Mouse (Mus musculus): Measurements from ENCODE around the gene Sdf2. TPM values are rescaled to one million over a fixed set of nuclear protein-coding genes. Genes with fewer than 3 reads are reported as not detected.

Gene Sdf2
- polyA plus RNA-seq, 1 experiment from 2014 or later: 35.8 TPM

- no peak for ATAC-seq
- DNase-seq: no peak
- H3K27ac ChIP-seq (ENCODE audit: low read depth): no peak overlapping the region
- no peak overlapping the region; the same call in 1 of the 2 replicates for H3K9ac ChIP-seq (replicated peaks)
- H3K36me3 ChIP-seq (replicated peaks; ENCODE audit: insufficient read depth, low read length): peaks cover 17% of the 10 kb centered on the region
- H3K27me3 ChIP-seq (ENCODE audit: insufficient read depth, low read length): no peaks in the 10 kb centered on the region
- 0 out of 2 replicates have a peak overlapping the region, but pooled peaks have one; percentile 25 for H3K4me3 ChIP-seq (ENCODE audit: low read depth, low read length)
- no peaks in the 10 kb centered on the region for H3K9me3 ChIP-seq (ENCODE audit: low read length)
- no peak for TF ChIP-seq CTCF (IDR thresholded peaks at IDR 0.05; ENCODE audit: low read depth)
- no peak for TF ChIP-seq EP300 (IDR thresholded peaks at IDR 0.05; ENCODE audit: low read depth)
- H3K4me2 ChIP-seq (ENCODE audit: low read depth, low read length): peak overlapping the region; percentile 65
- H3K4me1 ChIP-seq (ENCODE audit: insufficient read depth): 0 out of 2 replicates have a peak, but pooled peaks cover 5% of the 10 kb centered on the region
- WGBS (ENCODE audit: insufficient replicate concordance): 85% methylated on average over 2 of the region's 2 CpGs
Observed at GRCm38 (mm10) chr11:78260489-78261258, 15.1 kb downstream of the Sdf2 start.

GRCm38 (mm10) chr11:78261380-78262352 lies 16.1 kb downstream of the Sdf2 start, which contains the start of gene 2610507B11Rik:
2610507B11Rik (plus strand) TSS chr11:78261752.
- ATAC-seq: peak; percentile 98
- Histone ChIP-seq H3K36me3 (replicated peaks; ENCODE audit: insufficient read depth, low read length) (peaks cover 25% of the 10 kb centered on the region), H3K4me3 (ENCODE audit: low read depth, low read length) (peak within 1 kb of the TSS; percentile 94), H3K9ac (replicated peaks) (peak within 1 kb of the TSS; percentile 87), H3K27ac (ENCODE audit: low read depth) (peak within 1 kb of the TSS; percentile 94), H3K4me1 (ENCODE audit: insufficient read depth) (0 out of 2 replicates have a peak, but pooled peaks cover 5% of the 10 kb centered on the region), H3K27me3 (ENCODE audit: insufficient read depth, low read length) (no peaks in the 10 kb centered on the region), H3K4me2 (ENCODE audit: low read depth, low read length) (peak within 1 kb of the TSS; percentile 78), H3K9me3 (ENCODE audit: low read length) (no peaks in the 10 kb centered on the region)
- peak; percentile 98 for DNase-seq
- TF ChIP-seq CTCF (IDR thresholded peaks at IDR 0.05; ENCODE audit: low read depth) (peak; percentile 24; the same call in 1 of the 2 replicates), EP300 (IDR thresholded peaks at IDR 0.05; ENCODE audit: low read depth) (no peak)
- WGBS (ENCODE audit: insufficient replicate concordance): under 1% methylated on average over 86 of the region's 115 CpGs

- WGBS (ENCODE audit: insufficient replicate concordance): 3% methylated on average over 8 of the region's 8 CpGs
- Histone ChIP-seq H3K36me3 (replicated peaks; ENCODE audit: insufficient read depth, low read length) (peaks cover 30% of the 10 kb centered on the region), H3K4me3 (ENCODE audit: low read depth, low read length) (peak overlapping the region; percentile 94), H3K27me3 (ENCODE audit: insufficient read depth, low read length) (no peaks in the 10 kb centered on the region), H3K4me1 (ENCODE audit: insufficient read depth) (0 out of 2 replicates have a peak, but pooled peaks cover 5% of the 10 kb centered on the region), H3K9me3 (ENCODE audit: low read length) (no peaks in the 10 kb centered on the region), H3K9ac (replicated peaks) (peak overlapping the region; percentile 13; the same call in 1 of the 2 replicates), H3K4me2 (ENCODE audit: low read depth, low read length) (peak overlapping the region; percentile 78), H3K27ac (ENCODE audit: low read depth) (peak overlapping the region; percentile 94)
- TF ChIP-seq CTCF (IDR thresholded peaks at IDR 0.05; ENCODE audit: low read depth): peak; percentile 76
- no peak for TF ChIP-seq EP300 (IDR thresholded peaks at IDR 0.05; ENCODE audit: low read depth)
- DNase-seq: peak; percentile 69
- no peak for ATAC-seq
Observed at GRCm38 (mm10) chr11:78262550-78262949, 17.0 kb downstream of the Sdf2 start.

GRCm38 (mm10) chr11:78265571-78265970 lies 20.0 kb downstream of the Sdf2 start:
- ATAC-seq: no peak
- 90% methylated on average over 6 of the region's 6 CpGs for WGBS (ENCODE audit: insufficient replicate concordance)
- no peak for DNase-seq

DNA sequence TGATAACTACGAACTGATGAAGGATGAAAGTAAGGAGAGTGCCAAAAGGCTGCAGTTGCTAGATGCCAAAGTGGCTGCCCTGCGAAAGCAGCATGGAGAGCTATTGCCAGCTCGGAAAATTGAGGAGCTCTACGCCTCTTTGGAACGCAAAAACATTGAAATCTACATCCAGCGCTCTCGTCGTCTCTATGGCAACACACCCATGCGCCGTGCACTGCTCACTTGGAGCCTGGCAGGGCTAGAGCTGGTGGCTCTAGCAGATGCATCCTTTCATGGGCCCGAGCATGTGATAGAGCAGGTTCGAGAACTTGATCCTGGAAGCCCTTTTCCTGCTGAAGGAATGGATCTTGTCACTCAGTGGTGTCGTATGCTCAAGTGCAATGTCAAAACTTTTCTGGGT lies 26.4 kb downstream of the Sdf2 start:
- Histone ChIP-seq H3K9ac (replicated peaks) (no peak overlapping the region), H3K4me2 (ENCODE audit: low read depth, low read length) (no peak overlapping the region), H3K9me3 (ENCODE audit: low read length) (no peaks in the 10 kb centered on the region), H3K4me3 (ENCODE audit: low read depth, low read length) (no peak overlapping the region), H3K36me3 (replicated peaks; ENCODE audit: insufficient read depth, low read length) (peaks cover 82% of the 10 kb centered on the region), H3K4me1 (ENCODE audit: insufficient read depth) (no peaks in the 10 kb centered on the region), H3K27ac (ENCODE audit: low read depth) (no peak overlapping the region), H3K27me3 (ENCODE audit: insufficient read depth, low read length) (no peaks in the 10 kb centered on the region)
- DNase-seq (no peak), ATAC-seq (no peak)
- 85% methylated on average over 13 of the region's 13 CpGs for WGBS (ENCODE audit: insufficient replicate concordance)
- no peak for TF ChIP-seq EP300 (IDR thresholded peaks at IDR 0.05; ENCODE audit: low read depth)
- TF ChIP-seq CTCF (IDR thresholded peaks at IDR 0.05; ENCODE audit: low read depth): no peak

More at GRCm38 (mm10) chr11:78265571-78265970, 20.0 kb downstream of the Sdf2 start:
- TF ChIP-seq CTCF (IDR thresholded peaks at IDR 0.05; ENCODE audit: low read depth) (no peak), EP300 (IDR thresholded peaks at IDR 0.05; ENCODE audit: low read depth) (no peak)
- peaks cover 54% of the 10 kb centered on the region for H3K36me3 ChIP-seq (replicated peaks; ENCODE audit: insufficient read depth, low read length)
- no peaks in the 10 kb centered on the region for H3K27me3 ChIP-seq (ENCODE audit: insufficient read depth, low read length)
- H3K4me1 ChIP-seq (ENCODE audit: insufficient read depth): 0 out of 2 replicates have a peak, but pooled peaks cover 5% of the 10 kb centered on the region
- no peak overlapping the region for H3K27ac ChIP-seq (ENCODE audit: low read depth)
- no peak overlapping the region for H3K4me2 ChIP-seq (ENCODE audit: low read depth, low read length)
- no peaks in the 10 kb centered on the region for H3K9me3 ChIP-seq (ENCODE audit: low read length)
- H3K9ac ChIP-seq (replicated peaks): no peak overlapping the region
- H3K4me3 ChIP-seq (ENCODE audit: low read depth, low read length): no peak overlapping the region
